Mouse (Mus musculus) heart, postnatal 0 days (tissue): ENCODE measurements around the gene Nek2. TPM values are rescaled to one million over a fixed set of nuclear protein-coding genes. Genes with fewer than 3 reads are reported as not detected.

Experiments used
- ATAC-seq: fragments of 200-750 bp; cut with Nextera tagmentation; 2 replicates; pipeline ENCODE4 v1.8.0; 2017; ENCODE audit warnings: low read depth, moderate number of reproducible peaks, moderate library complexity; ENCODE audit not compliant: insufficient read depth
- DNase-seq: peaks from one replicate; pipeline ENCODE4 v3.0.0-alpha.2; 2016; ENCODE audit warnings: low spot score
- H3K27ac ChIP-seq: fragments of 300-500 bp; sonication (generic); 2 replicates; pipeline ENCODE4 v1.5.1; 2014; ENCODE audit warnings: low read depth, mild to moderate bottlenecking
- H3K27me3 ChIP-seq: fragments of 300-500 bp; sonication (generic); 2 replicates; pipeline ENCODE4 v1.6.1; 2014; ENCODE audit warnings: low read length, mixed read lengths; ENCODE audit not compliant: control insufficient read depth, insufficient read depth
- H3K36me3 ChIP-seq: fragments of 300-500 bp; sonication (generic); replicated peaks from 2 replicates; pipeline ENCODE4 v1.6.1; 2014; ENCODE audit warnings: low read length, mixed read lengths; ENCODE audit not compliant: control insufficient read depth, insufficient read depth
- H3K4me1 ChIP-seq: fragments of 300-500 bp; sonication (generic); 2 replicates; pipeline ENCODE4 v1.6.1; 2014; ENCODE audit warnings: antibody characterized with exemption; ENCODE audit not compliant: control insufficient read depth, insufficient read depth
- H3K4me2 ChIP-seq: fragments of 300-500 bp; sonication (generic); 2 replicates; pipeline ENCODE4 v1.6.1; 2014; ENCODE audit warnings: low read depth, mild to moderate bottlenecking, low read length, moderate library complexity
- H3K4me3 ChIP-seq: fragments of 300-500 bp; sonication (generic); 2 replicates; pipeline ENCODE4 v1.5.1; 2014; ENCODE audit warnings: low read depth, low read length
- H3K9ac ChIP-seq: fragments of 300-500 bp; sonication (generic); replicated peaks from 2 replicates; pipeline ENCODE4 v1.6.1; 2014; ENCODE audit warnings: low read depth, low read length, mixed read lengths
- H3K9me3 ChIP-seq: fragments of 300-500 bp; sonication (generic); replicated peaks from 2 replicates; pipeline ENCODE4 v1.6.1; 2016; ENCODE audit warnings: low read length; ENCODE audit not compliant: control insufficient read depth
- CTCF ChIP-seq: IDR thresholded peaks from 2 replicates; pipeline ENCODE4 v1.5.1; 2016; ENCODE audit warnings: antibody characterized with exemption, control low read depth, low read depth
- EP300 ChIP-seq: IDR thresholded peaks from 2 replicates; pipeline ENCODE4 v1.6.1; 2016; ENCODE audit warnings: antibody characterized with exemption, low read depth
- WGBS: fragments of 180-500 bp; shearing (Covaris S2); extraction: QIAGEN DNeasy Blood & Tissue Kit; methylation state at CpG from one replicate; pipeline ENCODE4 v1.1.7; 2014; 5-methylcytosine and 5-hydroxymethylcytosine counted together
- polyA plus RNA-seq: library from polyadenylated mRNA; unstranded; fragments of >200 nt; fragmentation: Nextera tagmentation; extraction: Ambion mirVana; gene quantifications from 2 replicates; pipeline ENCODE4 v1.2.1, GENCODE M21; 2015
- total RNA-seq: library from RNA; depleted of rRNA; stranded (reverse); fragments of >200 nt; gene quantifications from 2 replicates; pipeline ENCODE4 v1.2.3, GENCODE M21; 2014; ENCODE audit warnings: low replicate concordance

The Nek2 gene
- total and polyA plus RNA-seq, 2 experiments from 2014 or later: 11.7 to 14.8 TPM

GRCm38 (mm10) chr1:191864551-191865027 lies 43.3 kb downstream of the Nek2 start:
- no peak for TF ChIP-seq CTCF
- TF ChIP-seq EP300: no peak
- Histone ChIP-seq H3K4me2 (no peak overlapping the region), H3K27me3 (no peaks in the 10 kb centered on the region), H3K9me3 (no peaks in the 10 kb centered on the region), H3K4me3 (no peak overlapping the region), H3K27ac (no peak overlapping the region), H3K4me1 (no peaks in the 10 kb centered on the region), H3K9ac (no peak overlapping the region), H3K36me3 (no peaks in the 10 kb centered on the region)
- no peak for DNase-seq
- ATAC-seq: no peak
- WGBS: 71% methylated on average over 8 of the region's 8 CpGs

GRCm38 (mm10) chr1:191872076-191872710 lies 50.9 kb downstream of the Nek2 start:
- no peak overlapping the region for H3K27ac ChIP-seq
- H3K4me2 ChIP-seq: no peak overlapping the region
- H3K4me1 ChIP-seq: peaks cover 8% of the 10 kb centered on the region
- DNase-seq (no peak), ATAC-seq (no peak)
- TF ChIP-seq CTCF: no peak
- no peak for TF ChIP-seq EP300
- H3K9me3 ChIP-seq: no peaks in the 10 kb centered on the region
- no peak overlapping the region for H3K4me3 ChIP-seq
- no peaks in the 10 kb centered on the region for H3K27me3 ChIP-seq
- H3K9ac ChIP-seq: no peak overlapping the region
- 70% methylated on average over 6 of the region's 6 CpGs for WGBS
- no peaks in the 10 kb centered on the region for H3K36me3 ChIP-seq

DNA sequence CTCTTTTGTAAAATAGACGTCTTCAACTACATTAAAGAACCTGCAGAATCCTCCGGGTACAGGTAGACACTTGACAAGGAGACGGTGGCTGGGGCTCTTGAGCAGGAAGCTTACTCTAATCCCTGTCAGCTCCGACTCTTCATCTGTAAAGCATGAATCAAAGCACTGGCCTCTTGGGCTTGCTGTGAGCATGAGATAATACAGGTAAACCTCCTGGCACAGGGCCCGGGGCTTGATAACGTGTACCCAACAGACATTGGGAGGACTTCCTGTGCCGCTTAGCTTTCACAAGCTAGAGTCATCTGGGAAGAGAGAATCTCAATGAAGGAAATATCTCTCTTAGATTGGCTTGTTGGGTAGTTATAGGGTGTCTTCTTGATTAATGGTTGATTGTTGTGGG lies 53.8 kb downstream of the Nek2 start:
- Histone ChIP-seq H3K9ac (no peak overlapping the region), H3K4me3 (no peak overlapping the region), H3K4me2 (no peak overlapping the region), H3K27ac (no peak overlapping the region), H3K4me1 (peaks cover 18% of the 10 kb centered on the region), H3K36me3 (no peaks in the 10 kb centered on the region), H3K9me3 (no peaks in the 10 kb centered on the region), H3K27me3 (no peaks in the 10 kb centered on the region)
- TF ChIP-seq CTCF: no peak
- no peak for TF ChIP-seq EP300
- 47% methylated on average over 7 of the region's 7 CpGs for WGBS
- peak; percentile 7 for DNase-seq
- no peak for ATAC-seq

GRCm38 (mm10) chr1:191875683-191876305 lies 54.5 kb downstream of the Nek2 start:
- Histone ChIP-seq H3K9me3 (no peaks in the 10 kb centered on the region), H3K4me3 (no peak overlapping the region), H3K9ac (no peak overlapping the region), H3K4me1 (peaks cover 19% of the 10 kb centered on the region), H3K27me3 (no peaks in the 10 kb centered on the region), H3K4me2 (no peak overlapping the region), H3K27ac (no peak overlapping the region), H3K36me3 (no peaks in the 10 kb centered on the region)
- 71% methylated on average over 9 of the region's 9 CpGs for WGBS
- TF ChIP-seq EP300: no peak
- no peak for ATAC-seq
- no peak for DNase-seq

- DNase-seq (no peak), ATAC-seq (no peak)
- Histone ChIP-seq H3K9ac (no peak overlapping the region), H3K36me3 (no peaks in the 10 kb centered on the region), H3K27me3 (no peaks in the 10 kb centered on the region), H3K4me3 (no peak overlapping the region), H3K27ac (no peak overlapping the region), H3K4me1 (peaks cover 26% of the 10 kb centered on the region), H3K4me2 (no peak overlapping the region), H3K9me3 (no peaks in the 10 kb centered on the region)
- WGBS: 78% methylated on average over 10 of the region's 10 CpGs
- no peak for TF ChIP-seq EP300
- no peak for TF ChIP-seq CTCF
Observed at GRCm38 (mm10) chr1:191877681-191878080, 56.4 kb downstream of the Nek2 start.

DNA sequence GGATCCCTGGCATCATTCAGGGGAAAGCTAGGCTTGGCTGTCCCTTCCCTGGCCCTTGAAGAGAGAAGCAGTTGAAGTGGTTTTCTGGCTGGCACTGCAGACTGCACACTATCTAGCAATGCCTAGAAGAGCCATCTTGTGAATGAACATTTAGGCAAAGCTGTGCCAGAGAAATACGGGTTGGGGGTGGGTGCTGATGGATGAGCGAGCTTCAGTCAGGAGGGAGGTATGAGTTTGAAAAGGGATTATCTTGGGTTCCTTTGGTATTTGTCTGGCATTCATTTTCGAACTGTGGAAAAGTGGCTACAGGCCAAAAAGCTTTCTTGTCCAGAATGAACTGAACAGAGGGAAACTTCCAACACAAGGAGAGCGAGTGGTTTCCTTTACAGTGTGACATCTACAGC lies 57.3 kb downstream of the Nek2 start:
- H3K27ac ChIP-seq: no peak overlapping the region
- no peaks in the 10 kb centered on the region for H3K9me3 ChIP-seq
- 17% methylated on average over 4 of the region's 4 CpGs for WGBS
- TF ChIP-seq CTCF (no peak), EP300 (no peak)
- H3K4me2 ChIP-seq: peak overlapping the region; percentile 11; the same call in 1 of the 2 replicates
- no peaks in the 10 kb centered on the region for H3K27me3 ChIP-seq
- no peak overlapping the region for H3K4me3 ChIP-seq
- ATAC-seq (peak; percentile 60), DNase-seq (peak; percentile 52)
- H3K36me3 ChIP-seq: no peaks in the 10 kb centered on the region
- H3K4me1 ChIP-seq: peaks cover 26% of the 10 kb centered on the region
- no peak overlapping the region for H3K9ac ChIP-seq
